Mouse (Mus musculus) layer of hippocampus, postnatal 25 days (tissue): ENCODE data around the gene Adat2. TPM values are rescaled to one million over a fixed set of nuclear protein-coding genes. Genes with fewer than 3 reads are reported as not detected.

Experiments used
- DNase-seq, 2 experiments: peaks; one replicate each; pipeline ENCODE4 v3.0.0; 2022; ENCODE audit warnings: mixed read lengths in 2 of 2, low spot score in 1 of 2; ENCODE audit errors: extremely low spot score in 1 of 2
- total RNA-seq, 2 experiments: library from RNA; stranded (reverse); gene quantifications; 2 replicates each; pipeline ENCODE4 v1.2.3; 2021

Adat2 gene
- total RNA-seq, 2 experiments from 2014 or later: 8.1 to 8.9 TPM

DNA sequence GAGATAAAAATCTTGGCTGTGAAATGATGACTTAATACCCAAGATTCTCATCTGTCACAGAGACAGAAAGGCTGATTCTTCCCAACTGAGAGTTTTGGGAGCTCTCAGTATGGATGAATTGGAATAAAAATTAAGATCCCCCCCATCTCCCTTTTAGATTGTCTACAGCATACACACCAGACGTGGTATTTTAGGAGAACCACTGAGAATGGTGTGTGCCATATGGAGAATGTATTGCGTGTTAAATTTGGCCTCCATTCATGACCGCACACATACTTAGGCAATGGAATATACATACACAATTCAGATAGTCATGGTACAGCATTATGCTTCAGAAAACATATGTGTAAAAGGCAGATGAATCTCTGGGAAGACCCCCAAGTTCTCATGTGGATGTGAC lies 40.8 kb downstream of the Adat2 start:
- DNase-seq: no peak

DNA sequence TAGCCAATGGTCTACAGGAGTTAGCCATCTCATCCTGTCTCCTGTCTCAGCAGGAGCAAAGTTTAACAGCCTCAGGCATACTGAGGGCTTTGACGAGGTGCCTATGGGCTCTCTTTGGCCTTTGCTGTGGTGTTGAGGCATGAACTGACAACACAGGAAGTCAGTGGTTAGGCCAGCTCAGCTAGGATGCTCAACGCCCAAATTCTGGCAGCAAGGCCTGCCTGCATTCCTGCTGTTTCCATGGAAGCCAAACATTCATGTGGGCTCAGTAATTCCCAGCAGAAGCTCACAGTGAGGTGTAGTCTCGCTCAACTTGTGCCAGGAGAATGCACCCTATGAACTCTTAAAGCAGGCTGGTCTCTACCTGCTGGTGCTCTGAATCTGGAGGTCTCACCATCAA lies 43.4 kb downstream of the Adat2 start:
- DNase-seq: no peak

DNA sequence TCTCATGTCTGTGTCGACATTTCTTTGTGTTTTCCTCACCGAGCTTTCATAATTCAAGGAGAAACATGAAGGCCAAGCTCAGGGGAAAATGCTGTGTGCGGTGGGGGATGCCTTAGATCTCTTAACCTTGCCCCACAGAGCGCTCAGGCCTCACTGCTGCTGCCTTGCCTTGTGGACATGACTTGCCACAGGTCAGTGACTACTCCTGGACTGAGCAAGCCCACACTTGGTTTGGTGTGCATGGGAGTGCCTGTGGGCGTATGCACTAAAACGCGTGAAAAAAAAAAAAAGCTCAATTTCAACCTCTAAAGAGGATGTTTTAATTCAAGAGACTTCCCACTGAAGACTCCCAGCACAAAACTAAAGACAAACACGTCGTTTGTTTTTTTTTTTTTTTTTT lies 44.2 kb downstream of the Adat2 start:
- no peak for DNase-seq

DNA sequence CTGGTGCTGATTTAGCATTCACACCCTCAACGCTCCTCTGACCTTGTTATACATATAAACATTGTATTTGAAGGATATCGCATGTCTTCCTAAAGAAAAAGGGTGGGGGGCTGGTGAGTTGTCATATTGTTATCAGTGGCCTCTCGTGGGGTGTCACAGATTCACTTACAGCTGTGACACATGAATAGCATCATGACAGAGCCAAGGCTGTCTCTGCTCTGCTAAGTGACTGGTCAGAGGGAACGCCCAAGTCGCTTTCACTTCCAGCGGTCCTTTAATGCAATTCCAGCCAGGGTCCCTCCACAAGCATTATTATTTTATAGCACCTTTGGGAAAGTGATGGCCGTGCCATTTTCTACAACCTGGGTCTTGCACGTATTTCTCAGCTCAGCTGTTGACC lies 44.8 kb downstream of the Adat2 start:
- DNase-seq: no peak

DNA sequence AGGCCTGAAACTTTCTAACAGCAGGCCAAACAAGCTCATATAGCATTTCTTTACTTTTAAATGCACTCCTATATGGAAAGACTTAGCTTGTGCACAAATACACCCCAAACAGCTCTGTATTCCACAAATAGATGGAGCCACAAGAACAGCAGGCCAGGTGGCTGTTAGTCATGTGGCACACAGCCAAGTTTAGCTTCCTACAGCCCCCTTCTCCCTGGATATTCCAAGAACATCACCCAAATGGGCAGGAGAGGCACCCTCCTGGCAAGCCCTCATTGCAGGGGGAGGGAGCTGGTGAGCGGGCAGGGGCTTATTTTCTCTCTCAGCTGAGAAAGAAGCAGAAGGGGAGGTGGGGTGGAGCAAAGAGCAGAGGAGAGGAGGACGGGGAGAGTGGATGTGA lies 48.2 kb downstream of the Adat2 start:
- DNase-seq: no peak

Other genes with a start within 250 kb of the Adat2 start
- 10 to 100 TPM; 20.1 to 20.6 TPM for gene Phactr2, start 78.5 kb upstream of the Adat2 start, total RNA-seq
- gene Fuca2, start 53.4 kb upstream of the Adat2 start, total RNA-seq: 10 to 100 TPM; 38.5 to 46.5 TPM
- 10 to 100 TPM; 26.0 to 30.3 TPM for gene Pex3, start 248 bp downstream of the Adat2 start, total RNA-seq